Mouse (Mus musculus) megakaryocyte, embryonic 14.5 days (primary cell): Measurements from ENCODE around the gene Eef1g.

Source experiments
- FLI1 ChIP-seq: IDR thresholded peaks from 2 replicates; pipeline ENCODE4 v1.6.1; 2012; ENCODE audit warnings: low read length, inconsistent platforms, mixed read lengths
- GATA1 ChIP-seq: IDR thresholded peaks from 3 replicates; pipeline ENCODE4 v1.6.1; 2012; ENCODE audit warnings: mixed read lengths, low read length, inconsistent platforms, borderline replicate concordance

DNA sequence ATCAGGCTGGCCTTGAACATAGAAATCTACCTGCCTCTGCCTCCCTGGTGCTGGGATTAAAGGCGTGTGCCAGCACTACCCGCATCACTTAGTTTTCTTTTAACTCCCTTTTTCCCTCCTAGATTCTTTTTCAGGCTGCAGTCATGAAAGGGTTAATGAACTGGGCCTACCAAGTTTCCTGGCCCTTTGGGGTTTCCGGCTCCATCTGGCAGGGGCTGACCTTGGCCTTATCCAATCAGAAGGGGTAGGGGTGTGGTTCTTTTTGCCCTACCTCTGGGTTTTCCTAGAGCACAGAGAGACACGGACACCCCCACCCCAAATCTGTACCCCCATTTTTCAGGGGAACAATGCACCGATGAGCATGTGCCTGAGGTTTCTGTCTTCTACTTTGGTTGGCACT is 22.1 kb upstream of the Eef1g start:
- TF ChIP-seq GATA1 (no peak), FLI1 (no peak)
